Mouse (Mus musculus) gonadal fat pad, adult 2 months (tissue): ENCODE data around the gene Fam110c. TPM values are rescaled to one million over a fixed set of nuclear protein-coding genes. Genes with fewer than 3 reads are reported as not detected.
"Not testable (repeated sequence)": the region's sequence is repeated elsewhere in the genome, so short reads cannot be mapped to it uniquely, and the experiment has no call there.

Experiments used
- DNase-seq: peaks from one replicate; pipeline ENCODE4 v3.0.0-alpha.2; 2012; ENCODE audit warnings: low read depth
- polyA plus RNA-seq: library from polyadenylated mRNA; depleted of rRNA; stranded (reverse); fragments of >200 nt; gene quantifications from 2 replicates; pipeline ENCODE4 v1.2.3, GENCODE M21; 2012; rRNA removed

Gene Fam110c
- 7.2 and 13.0 TPM in 2 replicates for polyA plus RNA-seq

DNA sequence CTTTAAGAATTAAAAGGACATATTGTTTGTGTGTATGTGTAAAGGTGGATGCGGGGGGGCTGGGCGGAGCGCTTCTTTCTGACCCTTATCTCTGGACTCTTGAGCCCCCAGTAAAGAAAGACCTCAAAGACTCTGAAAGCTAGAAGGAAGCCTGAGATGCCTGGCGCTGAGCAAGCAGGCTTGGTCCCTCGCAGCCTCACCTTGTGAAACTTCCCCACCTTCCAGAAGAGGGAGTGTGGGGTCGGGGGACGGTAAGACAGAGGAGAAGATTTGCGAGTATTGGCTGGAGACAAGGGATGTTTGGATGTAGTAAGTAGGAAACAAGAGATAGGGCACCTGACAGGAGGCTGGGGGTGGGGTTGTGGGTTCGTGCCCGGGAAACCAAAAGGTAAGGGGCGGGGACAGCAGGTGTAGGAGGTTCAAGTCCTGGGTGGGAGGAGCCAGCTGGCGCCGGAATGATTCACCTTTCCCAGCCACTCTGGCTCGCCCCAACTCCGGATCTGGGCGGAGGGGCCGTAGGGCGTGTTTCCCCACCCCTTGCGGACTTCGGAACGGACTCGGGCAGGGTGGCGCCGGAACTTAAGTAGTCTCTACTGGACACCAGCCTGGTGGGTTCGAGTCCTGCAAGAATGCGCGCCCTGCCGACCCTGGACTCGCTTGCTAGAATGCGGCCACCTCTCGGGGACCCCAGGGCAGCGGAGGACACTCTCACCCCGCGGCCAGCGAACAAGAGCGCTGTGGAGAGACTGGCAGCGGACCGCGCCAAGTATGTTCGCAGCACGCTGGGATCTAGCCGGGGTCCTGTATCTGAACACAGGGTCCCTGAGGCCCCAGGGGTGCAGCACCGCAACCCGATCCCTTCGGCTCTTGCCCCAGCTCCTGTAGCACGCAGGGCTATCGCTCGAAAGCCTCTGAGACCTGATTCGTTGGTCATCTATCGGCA lies at the start of gene Fam110c:
Gene Fam110c, plus strand, starts transcription at position 450 of the 943 bp plus-strand sequence.
- no peak for DNase-seq

GRCm38 (mm10) chr12:31026423-31026822 lies 47.2 kb upstream of the Fam110c start:
- no peak for DNase-seq

GRCm38 (mm10) chr12:31052066-31052465 lies 21.6 kb upstream of the Fam110c start:
- no peak for DNase-seq

DNA sequence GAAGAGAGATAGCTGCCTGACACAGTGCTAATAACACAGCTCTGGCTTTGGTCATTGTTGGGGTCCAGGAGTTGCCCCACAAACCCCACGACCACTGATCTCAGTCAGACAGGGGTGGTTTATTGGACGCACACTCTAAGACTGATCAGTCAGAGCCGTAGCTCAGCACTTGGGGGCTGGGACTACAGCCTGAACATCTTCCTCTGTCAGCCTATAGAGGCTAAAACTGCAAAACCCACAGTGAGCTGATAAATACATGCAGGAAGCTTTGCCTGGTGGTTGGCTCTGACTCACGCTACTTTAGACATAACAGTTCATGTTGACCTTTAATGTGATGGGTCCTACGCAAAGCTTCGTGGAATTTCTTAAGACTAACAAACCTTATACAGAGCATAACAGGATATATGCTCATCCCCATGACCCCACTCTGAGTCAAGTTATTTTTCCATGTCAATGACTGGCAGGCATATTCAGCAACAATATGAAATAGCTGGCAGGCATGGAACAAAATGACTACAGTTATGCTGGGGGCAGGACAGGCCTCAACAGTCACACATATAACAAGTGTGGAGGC lies 17.3 kb upstream of the Fam110c start:
- no peak for DNase-seq

GRCm38 (mm10) chr12:31059393-31059853 lies 14.2 kb upstream of the Fam110c start:
- no peak for DNase-seq

DNA sequence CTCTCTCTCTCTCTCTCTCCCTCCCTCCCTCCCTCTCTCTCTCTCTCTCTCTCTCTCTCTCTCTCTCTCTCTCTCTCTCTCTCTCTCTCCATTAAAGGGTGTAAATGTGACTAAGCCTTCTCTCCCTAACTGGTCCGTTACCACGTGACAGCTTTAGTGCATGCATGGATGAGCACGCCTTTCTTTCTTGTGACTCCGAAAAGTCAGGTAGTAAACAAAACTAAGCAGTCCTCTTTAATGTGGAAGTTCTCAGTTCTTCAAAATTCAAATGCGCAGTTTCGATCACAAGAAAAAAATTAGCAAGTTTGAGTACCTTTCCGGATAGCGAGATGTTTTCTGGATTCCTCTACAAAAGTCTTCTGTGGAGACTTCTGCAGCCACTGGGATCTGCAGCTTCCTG lies 13.4 kb upstream of the Fam110c start:
- no peak for DNase-seq

DNA sequence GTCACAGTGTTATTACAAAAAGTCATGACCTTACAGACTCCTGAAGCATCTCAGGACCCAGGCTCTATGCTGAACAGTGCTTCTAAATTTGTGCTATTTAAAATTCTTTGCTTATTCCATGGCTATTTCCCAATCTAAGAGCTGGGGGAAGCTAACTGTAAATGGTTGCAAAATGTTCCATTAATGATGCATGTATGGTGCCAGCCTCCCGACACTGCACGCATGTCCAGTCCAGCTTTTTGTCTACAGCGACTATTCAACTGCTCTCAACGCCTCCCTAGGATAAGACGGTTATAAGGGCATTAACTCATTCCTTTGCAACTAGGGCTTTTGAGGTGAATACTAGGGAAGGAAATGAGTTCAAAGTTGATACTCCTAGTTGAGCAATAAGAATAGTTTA lies 2.4 kb upstream of the Fam110c start:
- DNase-seq = no peak

GRCm38 (mm10) chr12:31074355-31074786 lies 710 bp downstream of the Fam110c start:
- DNase-seq = not testable (repeated sequence)

GRCm38 (mm10) chr12:31074839-31075538 lies 1.3 kb downstream of the Fam110c start:
- no peak for DNase-seq

DNA sequence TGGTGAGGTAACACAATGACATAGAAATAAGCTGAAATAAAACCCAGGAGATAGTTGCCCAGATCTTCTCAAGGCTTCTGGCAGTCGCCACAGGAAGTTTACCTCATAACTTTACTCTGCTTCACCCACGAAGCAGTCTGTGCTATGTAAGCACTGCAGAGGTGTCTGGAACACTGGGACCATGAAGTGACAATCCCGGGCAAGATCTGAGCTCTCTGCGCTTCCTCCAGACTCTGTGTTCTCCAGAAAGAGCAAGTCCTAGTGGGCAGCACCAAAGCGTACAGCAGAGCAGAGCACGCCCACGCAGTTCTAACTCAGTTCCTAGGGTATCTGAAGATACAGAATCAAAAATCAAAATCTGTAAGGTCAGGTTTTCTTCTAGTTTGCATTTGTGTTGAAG lies 3.4 kb downstream of the Fam110c start:
- no peak for DNase-seq

- DNase-seq = no peak
Observed at GRCm38 (mm10) chr12:31078030-31078429, 4.4 kb downstream of the Fam110c start.

GRCm38 (mm10) chr12:31080352-31080751 lies 6.7 kb downstream of the Fam110c start:
- no peak for DNase-seq

DNA sequence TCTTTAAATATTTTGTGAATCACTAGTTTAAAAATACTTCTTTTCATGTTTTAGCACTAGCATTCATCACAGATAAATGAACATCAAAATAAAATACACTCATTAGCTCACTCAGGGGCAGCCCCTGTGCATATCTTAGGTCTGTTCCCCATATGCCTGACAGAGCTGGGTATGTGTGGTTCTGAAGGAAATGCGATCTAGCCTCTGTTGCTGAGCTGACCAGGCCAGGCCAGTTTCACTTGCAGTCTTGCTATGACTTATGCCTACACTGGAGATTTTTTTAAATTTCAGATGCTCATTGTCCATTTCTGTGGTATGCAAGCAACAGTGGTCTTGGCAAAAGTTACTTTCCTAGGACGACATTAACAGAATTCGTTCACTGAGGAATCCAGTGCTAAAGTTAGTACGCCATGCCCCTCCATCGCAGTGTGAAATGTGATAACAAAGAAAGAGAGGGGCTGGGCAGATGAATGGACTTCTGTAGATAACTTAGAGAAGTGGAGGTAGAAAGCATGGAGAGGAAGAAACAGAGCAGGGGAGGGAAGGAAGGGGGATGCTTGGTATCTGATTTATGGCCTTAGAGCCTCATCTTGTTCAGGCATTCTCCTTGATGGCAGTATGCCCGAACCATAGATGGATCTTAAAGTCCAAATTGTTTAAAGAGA lies 7.4 kb downstream of the Fam110c start:
- DNase-seq = no peak

DNA sequence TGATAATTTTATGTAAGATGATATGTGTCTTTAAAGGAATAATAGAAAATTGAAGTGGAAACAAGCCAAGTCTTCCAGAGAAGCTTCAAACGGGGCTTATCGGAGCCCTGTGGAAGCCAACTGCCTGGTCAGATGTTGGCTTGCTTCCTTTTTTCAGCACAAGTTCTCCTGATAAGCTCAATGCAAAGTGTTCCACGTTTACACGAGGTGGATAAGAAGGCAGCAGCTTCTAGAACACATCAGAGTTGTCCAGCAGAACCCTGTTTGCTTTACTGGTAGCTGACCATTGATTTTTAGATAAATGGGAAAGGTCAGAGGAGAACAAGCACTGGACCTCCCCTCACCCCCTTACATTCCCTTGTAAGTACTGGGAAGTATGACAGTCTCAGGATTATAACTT lies 9.3 kb downstream of the Fam110c start:
- no peak for DNase-seq

DNA sequence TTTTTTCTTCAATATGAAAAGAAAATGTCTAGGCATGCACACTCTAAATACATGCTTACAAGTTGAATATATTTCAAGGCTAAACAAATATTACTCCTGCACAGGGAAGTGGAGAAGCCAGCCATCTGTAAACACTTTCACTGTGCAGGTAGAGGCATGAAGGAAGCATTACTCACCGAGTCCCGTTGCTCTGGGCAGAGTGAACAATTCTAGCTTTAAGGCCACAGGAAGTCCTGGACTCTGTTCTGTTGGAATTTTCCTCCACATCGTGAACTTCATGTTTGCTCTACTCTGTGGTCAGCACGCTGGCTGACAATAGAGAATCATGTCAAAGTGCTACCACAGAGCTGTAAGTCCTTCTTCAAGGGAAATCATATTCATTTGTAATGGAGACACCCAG lies 9.7 kb downstream of the Fam110c start:
- DNase-seq = no peak

- DNase-seq = no peak
Observed at GRCm38 (mm10) chr12:31087060-31087459, 13.4 kb downstream of the Fam110c start.

- DNase-seq = no peak
Observed at GRCm38 (mm10) chr12:31090401-31090800, 16.7 kb downstream of the Fam110c start.

DNA sequence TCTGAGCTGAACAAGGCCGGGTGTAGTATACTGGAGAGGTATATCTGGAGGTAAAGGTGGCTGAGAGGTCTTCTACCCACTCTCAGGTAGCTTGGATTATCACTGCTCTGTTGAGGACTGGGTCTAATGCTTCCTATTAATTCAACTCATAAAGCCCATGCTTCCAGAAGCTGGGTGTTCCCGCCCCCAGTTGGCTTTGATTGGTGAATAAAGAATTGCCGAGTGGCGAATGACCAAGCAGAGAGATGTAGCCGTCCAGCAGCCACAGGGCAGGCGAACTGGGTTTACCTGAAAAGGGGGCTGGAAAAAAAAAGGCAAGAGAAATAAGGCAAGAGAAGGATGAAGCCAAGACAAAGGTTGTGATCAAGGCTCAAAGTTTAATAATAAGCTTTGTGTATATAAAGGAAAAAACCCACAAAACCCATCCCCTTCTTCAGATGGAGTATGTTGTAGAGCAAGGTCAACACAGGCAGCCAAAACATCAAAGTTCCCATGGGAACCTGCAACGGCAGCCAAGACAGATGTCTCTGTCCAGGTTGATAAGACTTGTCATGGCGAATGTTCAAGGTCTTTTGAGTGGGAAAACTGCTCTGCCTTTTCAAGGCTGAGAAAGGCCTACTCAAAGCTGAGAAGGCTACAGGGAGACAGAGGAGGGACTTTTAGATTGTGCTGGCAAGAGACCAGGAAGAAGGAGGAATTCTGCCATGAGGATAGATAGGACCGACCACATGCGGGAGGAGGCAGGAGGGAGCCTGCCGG lies 17.4 kb downstream of the Fam110c start:
- DNase-seq = no peak

GRCm38 (mm10) chr12:31092481-31092880 lies 18.8 kb downstream of the Fam110c start:
- no peak for DNase-seq

DNA sequence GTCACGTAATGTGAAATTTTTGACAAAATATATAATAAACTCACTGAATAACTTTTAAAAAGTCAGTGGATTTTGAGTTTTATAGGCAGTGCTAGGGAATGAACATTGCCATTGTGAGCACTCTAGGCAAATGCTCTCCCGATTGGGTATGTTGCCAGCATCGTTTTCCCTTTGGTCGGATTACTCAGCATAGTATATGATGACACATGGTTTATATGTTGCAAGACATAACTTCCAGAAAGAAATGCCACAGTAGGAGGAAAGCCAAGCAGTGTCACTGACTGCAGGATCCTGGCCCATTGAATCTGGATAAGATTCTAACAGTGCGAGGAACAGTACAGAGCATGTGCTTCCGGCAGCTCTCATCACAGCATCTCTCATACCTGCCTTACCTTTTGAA lies 23.5 kb downstream of the Fam110c start:
- no peak for DNase-seq

DNA sequence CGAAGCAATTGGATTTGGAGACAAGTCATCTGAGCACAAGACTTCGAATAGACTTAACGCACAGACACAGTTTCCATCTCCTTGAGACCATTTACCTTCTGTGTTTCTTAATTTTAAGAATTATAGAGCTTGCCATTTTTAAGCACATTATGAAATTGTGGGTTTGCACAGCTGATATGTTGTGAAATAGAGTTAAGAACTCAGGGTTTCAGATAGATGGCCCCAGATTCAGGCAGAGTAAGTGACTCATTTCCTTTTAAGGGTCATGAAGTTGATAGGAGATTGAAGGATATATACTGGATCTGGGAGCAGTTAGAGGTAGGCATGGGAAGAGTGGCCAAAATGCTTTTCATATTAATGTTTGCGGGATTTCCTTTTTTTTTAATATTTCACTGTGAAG lies 27.5 kb downstream of the Fam110c start:
- DNase-seq = no peak
